Mouse (Mus musculus): ENCODE data around the gene Krt20. TPM values are rescaled to one million over a fixed set of nuclear protein-coding genes. Genes with fewer than 3 reads are reported as not detected.

The Krt20 gene
- total and polyA plus RNA-seq, 3 experiments: not detected

- Histone ChIP-seq H3K27ac (ENCODE audit: control insufficient read depth, low read depth, low read length) (no peak overlapping the region), H3K27me3 (ENCODE audit: control insufficient read depth in 1 of 2, insufficient read depth in 2 of 2, low read length in 2 of 2) (no peaks in the 10 kb centered on the region), H3K9ac (ENCODE audit: control insufficient read depth, low read depth, low read length, poor library complexity, severe bottlenecking) (no peak overlapping the region), H3K4me1 (ENCODE audit: control insufficient read depth in 1 of 2, insufficient read depth in 2 of 2, low read length in 2 of 2) (no peaks in the 10 kb centered on the region), H3K79me2 (ENCODE audit: control insufficient read depth, insufficient read depth, low read length, poor library complexity) (no peaks in the 10 kb centered on the region), H3K4me3 (ENCODE audit: control insufficient read depth in 1 of 2, insufficient read depth in 1 of 2, low read depth in 2 of 2, low read length in 2 of 2) (no peak overlapping the region), H3K36me3 (ENCODE audit: control insufficient read depth in 1 of 2, insufficient read depth in 2 of 2, low read length in 2 of 2) (no peaks in the 10 kb centered on the region), H3K9me3 (replicated peaks; ENCODE audit: insufficient read depth, low read length) (no peaks in the 10 kb centered on the region)
- TF ChIP-seq RAD21 (IDR thresholded peaks at IDR 0.05; ENCODE audit: low read depth, low read length) (no peak), USF2 (IDR thresholded peaks at IDR 0.05; ENCODE audit: borderline replicate concordance in 1 of 2, insufficient read depth in 1 of 2, low read depth in 1 of 2, low read length in 2 of 2) (no peak), RCOR1 (IDR thresholded peaks at IDR 0.05; ENCODE audit: low read depth, low read length) (no peak), E2F4 (IDR thresholded peaks at IDR 0.05; ENCODE audit: borderline replicate concordance, low read depth, low read length) (no peak), POLR2A (IDR thresholded peaks at IDR 0.05; ENCODE audit: control insufficient read depth in 1 of 2, insufficient read depth in 1 of 2, low read depth in 1 of 2, low read length in 2 of 2, poor library complexity in 1 of 2) (no peak), ETS1 (IDR thresholded peaks at IDR 0.05; ENCODE audit: low read depth, low read length) (no peak), ZKSCAN1 (IDR thresholded peaks at IDR 0.05; ENCODE audit: low read depth, low read length) (no peak), EP300 (IDR thresholded peaks at IDR 0.05; ENCODE audit: low read depth in 1 of 2, low read length in 2 of 2) (no peak), MEF2A (IDR thresholded peaks at IDR 0.05; ENCODE audit: extremely low read depth, insufficient replicate concordance, low read depth, low read length, poor library complexity, severe bottlenecking) (no peak), NELFE (IDR thresholded peaks at IDR 0.05; ENCODE audit: low read depth, low read length) (no peak), USF1 (IDR thresholded peaks at IDR 0.05; ENCODE audit: low read depth, low read length) (no peak), KAT2A (conservative IDR thresholded peaks at IDR 0.05; ENCODE audit: low read depth, low read length) (no peak), GATA1 (IDR thresholded peaks at IDR 0.05; ENCODE audit: low read depth, low read length) (no peak), MAZ (IDR thresholded peaks at IDR 0.05; ENCODE audit: low read depth, low read length) (no peak), MYB (IDR thresholded peaks at IDR 0.05; ENCODE audit: low read depth, low read length) (no peak), CHD2 (IDR thresholded peaks at IDR 0.05; ENCODE audit: low read length) (no peak), CHD1 (IDR thresholded peaks at IDR 0.05; ENCODE audit: low read depth, low read length) (no peak), NRF1 (IDR thresholded peaks at IDR 0.05; ENCODE audit: insufficient read depth, low read depth, low read length, poor library complexity, severe bottlenecking) (no peak), JUND (IDR thresholded peaks at IDR 0.05; ENCODE audit: low read depth, low read length) (no peak), POLR2AphosphoS5 (IDR thresholded peaks at IDR 0.05; ENCODE audit: borderline replicate concordance, low read depth, low read length) (no peak)
- no peak for DNase-seq (ENCODE audit: low read depth, low spot score)
These were observed 31.3 kb upstream of the Krt20 start for GRCm38 (mm10) chr11:99469228-99469627.

DNA sequence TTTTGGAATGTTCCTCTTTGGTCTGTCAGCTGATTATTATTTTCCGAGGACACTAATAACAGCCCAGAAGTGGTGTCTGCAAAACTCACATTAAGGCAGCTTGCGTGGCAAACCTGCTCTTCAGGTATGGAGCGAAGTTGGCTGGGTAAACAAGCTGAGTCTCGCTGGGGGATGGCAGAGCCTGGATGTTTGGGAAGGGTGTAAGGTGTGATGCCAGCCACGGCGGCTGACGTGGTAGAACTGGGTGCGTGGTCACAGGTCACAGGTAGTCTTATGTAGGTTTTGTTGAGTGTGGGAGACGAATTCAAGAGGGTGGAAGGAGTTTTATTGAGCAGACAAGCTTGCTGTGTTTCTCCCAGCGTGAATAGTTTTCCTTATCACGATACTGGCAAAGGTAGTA, 30.6 kb upstream of the Krt20 start:
- H3K4me1 ChIP-seq (ENCODE audit: control insufficient read depth in 1 of 2, insufficient read depth in 2 of 2, low read length in 2 of 2): no peaks in the 10 kb centered on the region
- H3K4me3 ChIP-seq (ENCODE audit: control insufficient read depth in 1 of 2, insufficient read depth in 1 of 2, low read depth in 2 of 2, low read length in 2 of 2): no peak overlapping the region
- H3K9ac ChIP-seq (ENCODE audit: control insufficient read depth, low read depth, low read length, poor library complexity, severe bottlenecking): no peak overlapping the region
- H3K79me2 ChIP-seq (ENCODE audit: control insufficient read depth, insufficient read depth, low read length, poor library complexity): no peaks in the 10 kb centered on the region
- no peaks in the 10 kb centered on the region for H3K27me3 ChIP-seq (ENCODE audit: control insufficient read depth in 1 of 2, insufficient read depth in 2 of 2, low read length in 2 of 2)
- H3K9me3 ChIP-seq (replicated peaks; ENCODE audit: insufficient read depth, low read length): no peaks in the 10 kb centered on the region
- TF ChIP-seq TAL1 (IDR thresholded peaks at IDR 0.05; ENCODE audit: low read length) (no peak), KAT2A (conservative IDR thresholded peaks at IDR 0.05; ENCODE audit: low read depth, low read length) (no peak), SIN3A (IDR thresholded peaks at IDR 0.05; ENCODE audit: low read length) (no peak), GABPA (IDR thresholded peaks at IDR 0.05; ENCODE audit: low read depth, low read length) (no peak), NRF1 (IDR thresholded peaks at IDR 0.05; ENCODE audit: insufficient read depth, low read depth, low read length, poor library complexity, severe bottlenecking) (no peak), MYB (IDR thresholded peaks at IDR 0.05; ENCODE audit: low read depth, low read length) (no peak), SMC3 (IDR thresholded peaks at IDR 0.05; ENCODE audit: low read depth, low read length) (no peak), CHD2 (IDR thresholded peaks at IDR 0.05; ENCODE audit: low read length) (no peak), BHLHE40 (IDR thresholded peaks at IDR 0.05; ENCODE audit: borderline replicate concordance, low read depth, low read length) (no peak)
- H3K36me3 ChIP-seq (ENCODE audit: control insufficient read depth in 1 of 2, insufficient read depth in 2 of 2, low read length in 2 of 2): no peaks in the 10 kb centered on the region
- no peak for DNase-seq (ENCODE audit: low read depth, low spot score)
- no peak overlapping the region for H3K27ac ChIP-seq (ENCODE audit: control insufficient read depth, low read depth, low read length)

Measured in MEL (cell line).